19 mouse cellular contexts compared by ENCODE assay signal in genomic region chr4:95736674-95737073, GRCm38 (mm10).
"Had no signal": no experiment of that assay in that cellular context is flagged by ENCODE, and none has a peak within 500 bp of the region (broad histone marks: within the 10 kb centered on the region; RNA-seq: fewer than 3 reads in every experiment).

No protein-coding gene starts in this region.

- H3K27me3 ChIP-seq: midbrain, embryonic 12.5 days; neural tube, embryonic 15.5 days had no signal

- H3K4me3 ChIP-seq: midbrain, embryonic 10.5 days; midbrain, embryonic 12.5 days; myocyte; neural tube, embryonic 13.5 days; neural tube, embryonic 15.5 days had no signal

- H3K4me2 ChIP-seq: lung, embryonic 14.5 days; midbrain, embryonic 12.5 days; neural tube, embryonic 13.5 days; neural tube, embryonic 15.5 days had no signal

- H3K9ac ChIP-seq: lung, embryonic 14.5 days; midbrain, embryonic 12.5 days; neural tube, embryonic 13.5 days; neural tube, embryonic 15.5 days had no signal

- ATAC-seq: midbrain, embryonic 16.5 days had no signal

- H3K9me3 ChIP-seq: midbrain, embryonic 10.5 days; midbrain, embryonic 12.5 days; neural tube, embryonic 13.5 days; neural tube, embryonic 15.5 days had no signal

- H3K36me3 ChIP-seq: midbrain, embryonic 10.5 days; midbrain, embryonic 12.5 days; neural tube, embryonic 13.5 days; neural tube, embryonic 15.5 days had no signal

- H3K27ac ChIP-seq: midbrain, embryonic 10.5 days; midbrain, embryonic 12.5 days; neural tube, embryonic 13.5 days; neural tube, embryonic 15.5 days had no signal

- DNase-seq: lung, adult 18-20 months; lung, embryonic 14.5 days; lung, postnatal 10 days; lung, postnatal 4 days; midbrain, embryonic 14.5 days; retina, postnatal 1 day; right cerebral cortex, adult 18-20 months; right cerebral cortex, postnatal 25 days; right cerebral cortex, postnatal 4 days; spleen, adult 18-20 months; thymus, adult 18-20 months; thymus, postnatal 14 days; thymus, postnatal 36 days had no signal
